Mouse (Mus musculus) bone marrow macrophage, adult 2 months (primary cell): Measurements from ENCODE around the gene 0610010K14Rik.

ENCODE experiments used
- CTCF ChIP-seq: IDR thresholded peaks from 2 replicates; pipeline ENCODE4 v1.5.1; 2012; ENCODE audit warnings: low read depth, mild to moderate bottlenecking, low read length, moderate library complexity
- POLR2A ChIP-seq: IDR thresholded peaks from 2 replicates; pipeline ENCODE4 v1.6.1; 2012; ENCODE audit warnings: mild to moderate bottlenecking, low read depth, low read length, borderline replicate concordance

DNA sequence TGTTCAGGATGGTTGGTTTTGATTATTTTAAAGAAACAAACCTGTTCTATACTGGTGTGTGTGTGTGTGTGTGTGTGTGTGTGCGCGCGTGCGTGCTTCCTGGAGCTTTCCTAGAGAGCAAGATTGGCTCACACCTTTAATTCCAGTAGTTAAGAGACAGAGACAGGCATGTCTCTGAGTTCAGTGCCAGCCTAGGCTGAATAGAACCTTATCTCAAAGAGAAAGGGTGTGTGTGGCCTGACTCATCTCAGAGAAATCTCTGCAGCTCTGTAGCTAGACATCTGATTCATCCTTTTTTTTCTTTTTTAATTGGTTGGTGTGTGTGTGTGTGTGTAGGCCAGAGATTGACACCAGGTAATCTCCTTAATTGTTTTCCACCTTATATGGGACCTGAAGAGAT is 21.3 kb upstream of the 0610010K14Rik start:
- TF ChIP-seq CTCF (no peak), POLR2A (no peak)
